ENCODE assay signal across 9 mouse cellular contexts in genomic region chr16:33673530-33674109, GRCm38 (mm10). TPM values are rescaled to one million over a fixed set of nuclear protein-coding genes. Genes with fewer than 3 reads are reported as not detected.
DNase-seq lines count a peak whose midpoint lies in the region; ATAC-seq and TF ChIP-seq lines count a peak whose summit lies in the region.
"Had no signal": no experiment of that assay in that cellular context is flagged by ENCODE, and none has a peak within 500 bp of the region (broad histone marks: within the 10 kb centered on the region; RNA-seq: fewer than 3 reads in every experiment).

No protein-coding gene starts in this region.

- WGBS in kidney, adult 2 months, result 70% methylated on average over 14 of the region's 14 CpGs
- 39% methylated on average over 14 of the region's 14 CpGs for WGBS in midbrain, embryonic 13.5 days

- no peak overlapping the region for H3K9ac ChIP-seq in midbrain, embryonic 13.5 days (replicated peaks)
- H3K9ac ChIP-seq: liver, embryonic 14.5 days had no signal

- TF ChIP-seq POLR2A in kidney, adult 2 months (IDR thresholded peaks at IDR 0.05; ENCODE audit: low read depth, low read length), result no peak

- no peaks in the 10 kb centered on the region for H3K27me3 ChIP-seq in kidney, adult 2 months (replicated peaks; ENCODE audit: control insufficient read depth, insufficient read depth, low read length)
- no peaks in the 10 kb centered on the region for H3K27me3 ChIP-seq in midbrain, embryonic 13.5 days

- intact Hi-C loops in heart, postnatal 14 days (cut with DNase I), result loop anchor here (2.0 to 5.0 kb wide), 2 partner anchors 66 to 89 kb away; no protein-coding TSS in a partner anchor
- intact Hi-C loops in left cerebral cortex, adult 2 months (cut with DNase I), result no loop called here

- H3K9me3 ChIP-seq in midbrain, embryonic 13.5 days, result no peaks in the 10 kb centered on the region

- ATAC-seq in midbrain, embryonic 13.5 days, result peak; percentile 82

- no peak overlapping the region for H3K4me3 ChIP-seq in kidney, adult 2 months (ENCODE audit: insufficient read depth, low read depth, low read length)
- no peak overlapping the region for H3K4me3 ChIP-seq in midbrain, embryonic 13.5 days (replicated peaks)
- H3K4me3 ChIP-seq in left cerebral cortex, adult 2 months, result no peak overlapping the region

- H3K36me3 ChIP-seq in kidney, adult 2 months (ENCODE audit: control insufficient read depth, insufficient read depth, low read length), result no peaks in the 10 kb centered on the region
- no peaks in the 10 kb centered on the region for H3K36me3 ChIP-seq in midbrain, embryonic 13.5 days

- H3K4me1 ChIP-seq in kidney, adult 2 months (ENCODE audit: control insufficient read depth, insufficient read depth, low read length), result peaks cover 9% of the 10 kb centered on the region
- H3K4me1 ChIP-seq in midbrain, embryonic 13.5 days (replicated peaks), result peaks cover 11% of the 10 kb centered on the region

- peak; percentile 46 for DNase-seq in kidney, adult 2 months
- DNase-seq in kidney, postnatal 25 days, result no peak
- peak; percentile 58 for DNase-seq in embryo, embryonic 10.5 days (ENCODE audit: low spot score)
- peak; percentile 65 to 69 for DNase-seq in heart, postnatal 14 days
- DNase-seq in right cerebral cortex, postnatal 14 days, result no peak
- DNase-seq in left cerebral cortex, adult 2 months (ENCODE audit: extremely low spot score in 1 of 2, low spot score in 2 of 2), result no peak
- DNase-seq in ovary, postnatal 10 days (ENCODE audit: low spot score), result no peak

- no peak for TF ChIP-seq CTCF in kidney, adult 2 months (conservative IDR thresholded peaks at IDR 0.05; ENCODE audit: insufficient read depth, insufficient read length, low read depth, low read length)
- no peak for TF ChIP-seq CTCF in left cerebral cortex, adult 2 months (IDR thresholded peaks at IDR 0.05)

- no peak overlapping the region for H3K4me2 ChIP-seq in midbrain, embryonic 13.5 days (replicated peaks)

- H3K27ac ChIP-seq in kidney, adult 2 months (ENCODE audit: insufficient read depth, low read depth, low read length), result no peak overlapping the region
- peak overlapping the region; percentile 52 for H3K27ac ChIP-seq in midbrain, embryonic 13.5 days
- no peak overlapping the region for H3K27ac ChIP-seq in left cerebral cortex, adult 2 months
- H3K27ac ChIP-seq: liver, embryonic 14.5 days had no signal

RNA-seq across cellular contexts. Expression of gene Heg1, which starts 10.6 kb away (rescaled TPM):
- 26.7 and 28.4 TPM in 2 replicates for polyA plus RNA-seq in kidney, adult 2 months (2012; rRNA removed)
- total RNA-seq in heart, postnatal 14 days (2021), result 100 to 1,000 TPM; 199 to 203 TPM
- 17.4 and 19.2 TPM in 2 replicates for polyA plus RNA-seq in midbrain, embryonic 13.5 days (2015; fragmentation: Nextera tagmentation; extraction: Ambion mirVana)
- 10 to 100 TPM; 31.0 to 35.5 TPM for total RNA-seq in left cerebral cortex, adult 2 months (2021)

Comparison
In these comparisons a context has a peak if more than half of its experiments do, and no peak if none do; other contexts are left out.
1. DNase-seq: peak in kidney, adult 2 months (single experiment), embryo, embryonic 10.5 days (single experiment) and heart, postnatal 14 days (2 of 2); none in kidney, postnatal 25 days (0 of 2), right cerebral cortex, postnatal 14 days (single experiment), left cerebral cortex, adult 2 months (0 of 2) and ovary, postnatal 10 days (single experiment).
2. RNA of gene Heg1, which starts 10.6 kb away (total RNA-seq): 199 to 203 TPM in heart, postnatal 14 days; 31.0 to 35.5 TPM in left cerebral cortex, adult 2 months; every median in the first group is over 4 times any median in the second.